Mouse (Mus musculus) adrenal gland, postnatal 36 days (tissue): Measurements from ENCODE around the gene Napsa. TPM values are rescaled to one million over a fixed set of nuclear protein-coding genes. Genes with fewer than 3 reads are reported as not detected.
A peak's percentile ranks its signal among the peaks of the same experiment; 100 is the strongest.

Experiments
- DNase-seq, 2 experiments: peaks; one replicate each; pipeline ENCODE4 v3.0.0; 2021; ENCODE audit warnings: mixed read lengths in 1 of 2
- total RNA-seq, 2 experiments: library from RNA; stranded (reverse); gene quantifications; 2 replicates each; pipeline ENCODE4 v1.2.3; 2021

Napsa gene
- total RNA-seq, 2 experiments from 2014 or later = 0.40 to 0.89 TPM

DNA sequence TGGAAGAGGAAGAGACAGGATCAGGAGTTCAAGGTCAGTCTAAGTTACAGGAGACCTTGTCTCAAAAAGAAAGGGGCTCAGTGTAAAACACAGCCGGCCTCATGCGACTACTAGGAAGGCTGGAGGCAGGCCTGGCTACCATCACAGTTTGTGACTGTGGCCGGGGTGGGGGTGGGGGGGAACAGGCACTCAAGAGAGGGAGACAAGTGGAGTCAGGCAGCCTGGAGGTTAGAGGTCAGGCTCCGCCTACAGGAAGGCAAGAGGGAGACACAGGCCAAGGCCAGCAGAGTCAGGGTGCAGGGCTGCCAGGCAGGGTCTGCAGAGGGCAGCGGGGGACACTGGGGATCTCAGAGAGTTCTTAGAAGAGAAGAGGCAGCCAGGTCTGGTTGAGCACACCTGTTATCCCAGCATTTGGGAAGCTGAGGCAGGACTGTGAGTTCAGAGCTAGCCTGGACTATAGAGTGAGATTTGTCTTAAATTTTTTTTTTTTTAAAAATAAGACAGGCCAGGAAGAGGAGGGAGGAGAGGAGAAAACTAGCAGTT lies 24.9 kb downstream of the Napsa start:
- no peak for DNase-seq

DNA sequence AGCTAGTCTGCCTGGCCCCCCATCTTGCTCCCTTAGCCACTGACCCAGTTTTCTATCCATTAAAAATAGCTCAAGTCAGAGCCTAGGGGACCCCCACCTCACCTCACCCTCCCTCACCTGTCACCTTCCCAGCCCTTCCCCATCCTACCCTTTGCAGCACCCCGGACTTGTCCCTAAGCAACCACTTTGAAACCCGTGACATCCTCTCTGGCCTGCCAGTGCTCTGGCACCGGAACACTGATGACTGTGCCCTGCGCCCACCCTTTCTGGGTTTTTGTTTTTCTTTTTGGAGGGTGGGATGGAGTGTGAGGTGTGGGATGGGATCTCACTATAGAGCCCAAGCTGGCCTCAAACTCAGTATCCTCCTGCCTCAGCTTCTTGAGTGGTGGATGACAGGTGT lies 25.5 kb downstream of the Napsa start:
- no peak for DNase-seq

DNA sequence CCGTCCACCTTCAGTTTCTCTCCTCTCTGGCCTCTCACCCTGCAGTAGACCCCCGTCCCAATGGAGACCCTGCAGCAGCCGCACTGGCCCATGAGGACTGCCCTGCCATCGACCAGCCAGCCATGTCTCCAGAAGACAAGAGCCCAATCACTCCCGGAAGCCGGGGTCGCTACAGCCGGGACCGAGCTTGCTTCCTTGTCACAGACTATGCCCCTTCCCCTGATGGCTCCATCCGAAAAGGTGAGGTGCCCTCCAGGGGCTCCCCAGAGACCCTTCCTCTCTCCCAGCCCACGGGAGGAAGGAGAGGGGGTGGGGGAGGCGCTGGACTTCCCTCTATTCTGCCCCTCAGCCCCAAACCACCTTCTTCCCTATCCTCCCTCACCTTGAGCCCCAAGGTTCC lies 26.2 kb downstream of the Napsa start:
- no peak for DNase-seq

DNA sequence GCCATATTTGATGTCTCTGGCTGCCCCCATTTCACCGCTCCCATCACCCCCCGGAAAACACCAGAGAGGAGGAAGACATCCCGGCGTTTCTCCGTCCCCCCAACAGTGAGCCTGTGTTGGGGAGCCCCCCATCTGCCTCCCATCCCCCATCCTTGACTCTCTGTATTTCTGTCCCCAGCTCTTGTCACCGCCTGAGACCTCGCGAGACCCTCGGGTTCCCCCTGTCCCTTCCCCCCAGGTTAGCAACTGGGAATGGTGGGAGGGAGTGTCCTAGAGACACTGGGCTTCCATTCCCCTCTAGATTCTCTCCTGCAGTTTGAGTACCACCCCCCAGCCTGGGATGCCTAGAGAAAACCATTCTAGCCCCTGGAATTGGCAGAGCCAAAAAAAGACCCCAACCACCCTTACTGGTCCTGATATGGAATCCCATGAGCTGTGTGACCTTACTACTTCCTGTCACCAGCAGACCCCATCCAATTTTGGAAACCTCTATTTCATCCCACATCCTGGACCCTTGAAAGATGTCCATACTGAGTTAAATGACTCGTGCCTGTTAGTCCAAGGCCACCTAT lies 28.6 kb downstream of the Napsa start:
- DNase-seq = no peak

DNA sequence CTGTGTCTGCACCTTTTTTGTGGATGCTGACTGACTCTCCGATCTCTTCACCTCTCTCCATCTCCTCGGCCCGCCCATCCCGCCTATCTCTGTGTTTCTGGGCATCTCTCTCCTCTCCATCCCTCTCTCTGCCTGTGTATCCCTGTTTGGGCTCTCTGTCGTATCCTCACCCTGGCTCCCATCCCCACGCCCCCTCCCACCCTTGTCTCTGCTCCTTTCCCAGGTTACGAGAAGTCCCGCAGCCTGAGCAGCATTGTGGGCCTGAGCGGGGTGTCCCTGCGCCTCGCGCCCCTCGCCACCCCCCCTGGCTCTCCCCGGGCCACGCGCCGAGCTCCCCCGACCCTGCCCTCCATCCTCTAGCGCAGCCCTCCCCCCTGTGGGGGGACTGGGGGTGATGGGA lies 29.5 kb downstream of the Napsa start:
- DNase-seq = no peak

DNA sequence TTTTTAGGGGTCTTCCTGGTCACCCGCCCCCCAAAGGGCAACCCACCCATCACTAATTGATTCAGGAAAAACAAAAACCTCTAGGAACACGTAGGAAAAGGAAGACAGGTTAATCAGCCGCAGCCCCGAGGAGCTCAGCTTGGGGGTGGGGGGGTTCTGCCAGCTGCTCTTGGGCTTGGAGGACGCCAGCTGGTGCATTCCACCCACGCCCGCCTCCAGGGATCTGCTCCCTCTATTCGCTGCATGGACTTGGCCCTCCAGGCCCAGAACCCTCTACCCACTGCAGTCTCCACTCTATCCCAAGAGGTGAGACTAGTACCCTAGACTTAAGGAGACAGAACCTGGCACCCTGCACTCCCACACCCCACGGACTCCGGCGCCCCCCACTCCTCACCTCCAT lies 30.3 kb downstream of the Napsa start:
- DNase-seq = no peak

DNA sequence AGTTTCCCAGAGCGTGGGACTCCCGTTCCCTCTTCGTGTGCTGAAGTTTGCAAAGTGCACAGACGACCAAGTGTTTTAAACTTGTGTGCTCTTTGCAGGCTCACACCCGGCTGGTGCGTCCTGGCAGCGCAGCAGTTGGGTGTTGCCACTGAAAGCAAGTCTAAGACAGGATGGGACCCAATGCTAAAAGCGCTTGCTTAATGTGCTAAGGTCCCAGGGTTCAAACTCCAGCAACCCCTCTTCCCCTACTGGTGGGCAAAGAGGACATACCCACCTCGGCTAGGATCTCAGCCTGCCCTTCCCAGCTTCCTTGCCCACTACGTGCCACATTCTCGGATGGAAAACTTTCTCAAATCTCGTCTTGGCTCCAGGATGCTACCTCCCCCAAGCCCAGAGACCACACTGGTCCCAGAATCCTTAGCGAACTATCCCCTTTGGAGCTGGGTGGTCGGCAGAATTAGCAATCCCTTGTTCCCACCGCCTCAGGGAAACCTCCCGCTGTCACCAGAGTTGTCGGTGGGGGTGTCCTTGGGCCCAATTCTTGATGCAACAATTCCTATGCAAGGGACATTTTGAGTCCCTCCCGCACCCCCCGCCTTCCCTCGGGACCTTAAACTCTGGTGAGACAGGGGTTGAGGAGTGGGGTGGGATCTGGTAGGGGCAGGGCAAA lies 31.1 kb downstream of the Napsa start:
- DNase-seq = no peak

DNA sequence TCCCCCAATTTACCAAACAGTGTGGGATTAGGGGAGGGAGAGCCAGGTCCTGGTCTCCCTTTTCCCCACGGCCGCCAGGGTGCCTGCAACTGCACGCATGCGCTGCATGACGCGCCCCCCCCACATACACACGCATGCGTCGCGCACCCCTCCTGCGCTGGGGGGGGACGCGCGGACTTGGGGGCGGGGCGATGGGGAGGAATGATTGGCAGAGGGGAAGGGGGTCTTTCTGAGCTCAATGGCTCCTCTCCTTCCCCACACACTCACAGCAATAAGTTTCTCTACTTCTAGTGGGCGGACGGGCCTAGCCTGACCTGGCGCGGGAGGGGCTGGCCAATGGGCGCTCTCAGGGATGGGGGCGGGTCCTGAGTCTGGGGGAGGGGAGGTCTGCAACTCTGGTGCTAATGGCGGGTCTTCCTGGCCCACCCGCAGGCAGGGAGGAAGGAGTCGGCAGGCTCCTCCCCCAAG lies 32.0 kb downstream of the Napsa start:
- DNase-seq = peak; percentile 14 to 45

DNA sequence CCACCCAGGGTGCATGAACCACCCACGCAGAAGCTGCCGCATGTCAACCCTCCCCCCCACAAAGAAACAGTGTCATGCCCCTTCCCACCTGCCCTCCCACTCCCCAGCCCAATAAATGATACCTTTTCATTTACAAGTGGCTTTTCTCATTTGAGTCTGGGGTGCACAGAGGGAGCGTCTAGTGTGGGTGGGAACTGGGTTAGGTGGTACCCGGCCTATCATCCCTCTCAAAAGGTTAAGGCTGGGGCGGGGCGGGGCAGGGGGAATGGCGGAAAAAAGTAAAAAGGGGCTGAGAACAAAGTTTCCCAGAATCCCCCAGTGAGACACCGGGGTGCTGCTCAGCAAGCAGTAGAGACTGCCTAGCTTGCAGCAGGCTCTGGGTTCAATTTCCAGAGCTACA lies 32.4 kb downstream of the Napsa start:
- DNase-seq = no peak

DNA sequence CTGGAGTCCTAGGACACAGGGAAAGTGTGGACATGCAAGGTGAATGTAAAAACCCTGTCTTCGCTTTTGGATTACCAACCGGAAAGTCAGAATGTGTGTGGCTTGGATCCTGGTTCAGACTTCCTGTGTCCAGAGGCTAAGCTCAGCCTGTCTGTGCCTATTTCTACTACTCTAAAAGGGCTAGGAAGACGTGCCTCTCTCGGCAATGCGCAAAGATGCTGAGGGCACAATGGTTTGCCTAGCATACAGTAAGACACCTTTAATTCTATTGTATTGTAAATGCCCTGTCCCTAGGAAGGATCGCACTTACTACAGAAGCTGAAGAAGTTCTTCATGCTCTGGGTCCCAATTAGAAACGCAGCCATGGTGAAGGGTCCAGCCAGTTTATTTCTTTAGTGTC lies 33.3 kb downstream of the Napsa start:
- DNase-seq = no peak

DNA sequence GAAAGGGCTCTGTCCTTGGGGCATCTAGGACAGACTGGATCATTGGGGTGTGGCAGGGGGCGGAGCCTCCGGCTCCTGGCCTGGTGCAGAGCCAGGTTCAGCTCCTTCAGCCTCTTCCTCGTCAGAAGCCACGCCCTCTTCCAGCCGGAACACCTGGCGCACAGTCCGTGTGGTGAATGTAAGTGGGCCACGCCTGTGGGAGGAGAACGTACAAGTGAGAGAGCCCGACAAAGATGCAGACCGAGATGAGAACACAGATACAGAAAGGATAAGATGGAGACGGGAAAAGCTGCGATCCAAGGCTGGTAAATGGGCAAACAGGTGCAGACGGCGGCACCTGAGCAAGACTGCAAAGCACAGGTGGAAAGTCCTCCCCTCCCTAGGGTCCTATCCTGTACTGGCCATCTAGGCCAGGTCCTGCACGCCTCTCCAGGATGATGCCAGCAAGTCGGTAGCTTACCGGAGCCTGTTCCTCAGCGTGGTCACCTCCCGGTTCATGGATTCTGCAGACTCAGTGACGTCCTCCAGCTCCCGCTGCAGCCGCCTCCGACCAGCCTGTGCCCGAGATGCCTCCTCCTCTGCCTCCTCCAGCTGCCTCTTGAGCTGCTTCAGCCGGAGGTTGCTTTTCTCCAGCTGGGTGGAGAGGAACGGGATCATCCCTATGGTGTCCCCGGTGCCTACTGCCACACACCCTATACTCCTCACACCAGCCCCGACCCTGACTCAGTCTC lies 34.2 kb downstream of the Napsa start:
- DNase-seq = no peak

DNA sequence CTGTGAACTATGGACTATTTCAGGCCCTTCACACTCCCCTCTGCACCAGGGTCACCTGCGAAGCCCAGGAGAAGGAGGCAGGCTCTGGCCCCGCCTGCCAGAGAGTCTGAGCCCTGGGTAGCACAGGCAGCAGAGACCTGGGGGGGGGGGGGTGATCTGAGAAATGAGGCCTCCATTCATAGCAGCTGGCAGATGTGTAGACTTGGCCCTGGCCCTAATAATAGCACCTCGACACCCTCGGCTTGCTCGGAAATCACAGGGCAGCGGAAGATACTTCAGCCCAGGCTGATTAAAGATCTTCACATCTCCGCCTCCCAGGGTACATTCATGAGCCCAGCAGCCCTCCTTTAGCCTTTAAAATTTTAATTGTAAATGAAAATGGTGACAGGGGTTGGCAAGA lies 40.0 kb downstream of the Napsa start:
- no peak for DNase-seq

DNA sequence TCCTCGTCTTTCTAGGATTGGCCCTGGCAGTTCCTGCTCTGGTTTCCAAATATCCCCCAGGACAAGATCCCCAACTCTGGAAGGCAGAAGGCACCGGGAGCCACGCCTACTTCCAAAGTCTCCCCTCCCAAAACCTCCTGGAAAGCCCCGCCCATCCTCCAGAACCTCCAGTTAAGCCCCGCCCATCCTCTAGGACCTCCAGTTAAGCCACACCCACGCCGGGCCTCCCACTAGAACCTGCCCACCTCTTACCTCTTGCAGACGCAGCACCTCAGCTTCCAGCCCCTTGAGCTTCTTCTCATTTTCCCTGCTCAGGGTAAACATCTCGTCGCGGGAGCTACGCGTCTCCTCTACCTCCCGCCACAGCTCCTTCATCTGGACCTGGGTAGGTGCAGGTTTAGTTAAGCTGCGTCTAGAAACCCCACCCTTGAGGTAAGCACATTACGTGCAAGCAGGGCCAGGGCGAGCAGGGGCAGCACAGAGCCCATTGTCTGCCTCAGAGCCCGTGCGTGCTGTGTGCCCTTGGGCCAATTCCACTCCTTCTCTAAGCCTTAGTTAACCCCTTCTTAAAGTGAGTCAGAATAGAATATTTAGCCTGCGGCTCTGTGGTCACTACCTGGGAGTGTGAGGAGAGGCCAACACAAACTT lies 42.0 kb downstream of the Napsa start:
- no peak for DNase-seq

DNA sequence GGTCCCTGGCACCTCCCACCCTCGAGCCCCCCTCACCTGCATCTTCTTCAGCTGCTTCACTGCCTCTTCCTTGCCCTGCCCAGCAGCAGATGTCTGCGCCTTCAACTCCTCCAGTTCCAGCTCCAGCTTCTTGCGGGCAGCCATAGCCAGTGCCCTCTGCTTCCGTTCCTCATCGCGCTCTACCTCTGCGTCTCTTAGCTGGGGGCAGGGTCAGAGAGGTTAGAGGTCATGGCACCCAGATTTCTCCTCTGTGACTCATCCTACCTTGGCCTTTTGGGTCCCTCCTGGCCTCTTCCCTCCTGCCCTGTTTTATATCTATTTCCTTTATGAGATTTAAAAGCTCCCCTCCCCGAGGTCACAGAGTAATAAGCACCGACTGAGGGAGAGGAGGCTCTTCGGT lies 43.1 kb downstream of the Napsa start:
- DNase-seq = no peak

DNA sequence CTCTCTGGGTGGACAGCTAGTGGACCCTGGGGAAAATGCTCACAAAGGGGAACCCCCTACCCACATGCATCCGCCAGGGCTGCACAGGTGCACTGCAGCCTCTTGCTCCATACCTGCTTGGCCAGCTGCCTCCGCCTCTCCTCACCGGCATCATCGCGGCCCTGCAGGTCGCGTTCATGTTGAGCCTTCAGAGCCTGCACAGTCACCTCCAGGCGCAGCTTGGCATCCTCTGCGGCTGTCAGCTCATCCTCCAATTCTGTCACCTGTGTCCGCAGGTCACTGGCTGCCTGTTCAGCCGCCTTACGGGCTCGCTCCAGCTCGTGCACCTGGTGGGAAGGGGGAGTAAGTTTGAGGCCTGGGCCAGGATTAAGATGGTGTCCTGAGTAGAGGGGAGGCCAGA lies 43.8 kb downstream of the Napsa start:
- no peak for DNase-seq

DNA sequence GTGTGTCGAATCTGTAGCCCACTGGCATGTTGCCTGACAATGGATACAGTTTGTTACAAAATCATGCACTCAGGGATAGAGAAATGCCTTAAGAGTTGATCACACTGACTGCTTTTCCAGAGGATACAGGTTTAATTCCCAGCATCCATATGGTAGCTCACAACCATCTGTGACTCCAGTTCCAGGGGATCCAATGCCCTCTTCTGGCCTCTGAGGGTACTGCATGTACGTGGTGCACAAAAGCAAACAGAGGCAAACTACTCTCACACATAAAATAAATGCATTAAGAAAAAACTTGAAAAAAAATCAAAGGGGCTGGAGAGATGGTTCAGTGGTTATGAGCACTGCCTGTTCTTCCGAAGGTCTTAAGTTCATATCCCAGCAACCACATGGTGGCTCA lies 44.9 kb downstream of the Napsa start:
- DNase-seq = no peak

DNA sequence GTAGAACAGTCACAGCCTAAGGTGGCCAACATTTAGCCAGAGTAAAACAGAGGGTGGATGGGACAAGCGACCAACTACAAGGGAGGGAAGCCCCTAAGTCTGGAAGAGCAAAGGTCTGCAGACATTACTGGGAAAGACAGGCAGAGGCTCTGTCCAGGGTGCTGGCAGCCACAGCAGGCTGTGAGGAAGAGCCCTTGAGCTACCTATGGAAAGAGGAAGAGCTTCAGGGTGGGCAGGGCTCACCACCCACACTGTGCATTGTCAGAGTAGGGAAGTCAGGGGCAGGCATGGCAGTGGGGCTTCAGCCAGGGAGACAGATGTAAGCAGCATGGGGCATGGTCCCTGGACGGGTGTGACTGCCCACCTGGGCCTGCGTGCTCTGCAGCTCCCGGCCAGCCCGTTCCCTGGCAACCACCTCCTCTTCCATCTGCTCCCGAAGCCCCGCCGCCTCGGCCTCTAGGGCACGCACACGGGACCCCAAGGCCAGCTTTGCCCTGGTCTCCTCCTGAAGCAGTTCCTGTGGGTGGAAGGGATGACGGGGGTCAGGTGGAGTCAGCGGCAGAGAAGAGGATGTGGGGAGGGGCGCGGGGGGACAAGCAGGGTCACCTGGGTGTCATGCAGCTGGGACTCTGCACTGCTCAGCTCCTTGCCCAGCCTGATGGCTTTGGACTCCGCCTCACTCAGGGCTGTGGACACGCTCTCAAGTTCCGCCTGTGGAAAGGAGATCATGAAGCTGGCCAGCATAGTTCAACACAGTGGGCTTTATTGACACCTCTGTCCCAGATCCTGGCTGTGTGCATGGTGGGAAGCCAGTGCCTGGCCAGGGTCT lies 51.7 kb downstream of the Napsa start:
- no peak for DNase-seq

DNA sequence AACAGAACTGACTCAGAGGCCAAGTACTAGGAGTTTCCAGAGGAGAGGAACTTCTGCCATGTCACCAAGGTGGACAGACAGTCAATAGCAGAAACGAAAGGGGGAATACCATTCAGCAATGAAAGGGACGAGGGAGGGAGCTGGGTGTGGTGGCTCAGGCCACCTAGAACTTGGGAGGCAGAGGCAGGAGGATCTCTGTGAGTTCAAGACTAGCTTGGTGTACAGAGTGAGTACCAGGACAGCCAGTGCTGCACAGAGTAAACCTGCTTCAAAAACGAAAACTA lies 52.3 kb downstream of the Napsa start:
- DNase-seq = no peak

DNA sequence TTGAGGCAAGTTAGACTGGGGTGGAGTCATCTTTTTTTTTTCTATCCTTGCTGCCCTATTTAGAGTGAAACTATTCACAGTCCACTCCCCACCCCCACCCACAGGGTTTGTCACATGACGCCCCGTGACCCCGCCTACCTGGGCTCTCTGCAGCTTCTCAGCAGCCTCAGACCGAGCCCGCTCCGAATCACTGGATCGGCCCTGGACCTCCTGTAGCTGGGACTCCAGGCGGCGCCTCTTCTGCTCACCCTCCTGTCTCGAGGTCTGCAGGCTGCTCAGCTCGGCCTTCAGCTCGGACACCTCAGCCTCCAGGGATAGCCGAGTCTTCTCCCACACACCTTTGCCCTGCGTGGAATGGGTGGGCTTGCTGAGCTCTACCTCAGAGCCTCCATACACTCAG lies 52.6 kb downstream of the Napsa start:
- DNase-seq = no peak

DNA sequence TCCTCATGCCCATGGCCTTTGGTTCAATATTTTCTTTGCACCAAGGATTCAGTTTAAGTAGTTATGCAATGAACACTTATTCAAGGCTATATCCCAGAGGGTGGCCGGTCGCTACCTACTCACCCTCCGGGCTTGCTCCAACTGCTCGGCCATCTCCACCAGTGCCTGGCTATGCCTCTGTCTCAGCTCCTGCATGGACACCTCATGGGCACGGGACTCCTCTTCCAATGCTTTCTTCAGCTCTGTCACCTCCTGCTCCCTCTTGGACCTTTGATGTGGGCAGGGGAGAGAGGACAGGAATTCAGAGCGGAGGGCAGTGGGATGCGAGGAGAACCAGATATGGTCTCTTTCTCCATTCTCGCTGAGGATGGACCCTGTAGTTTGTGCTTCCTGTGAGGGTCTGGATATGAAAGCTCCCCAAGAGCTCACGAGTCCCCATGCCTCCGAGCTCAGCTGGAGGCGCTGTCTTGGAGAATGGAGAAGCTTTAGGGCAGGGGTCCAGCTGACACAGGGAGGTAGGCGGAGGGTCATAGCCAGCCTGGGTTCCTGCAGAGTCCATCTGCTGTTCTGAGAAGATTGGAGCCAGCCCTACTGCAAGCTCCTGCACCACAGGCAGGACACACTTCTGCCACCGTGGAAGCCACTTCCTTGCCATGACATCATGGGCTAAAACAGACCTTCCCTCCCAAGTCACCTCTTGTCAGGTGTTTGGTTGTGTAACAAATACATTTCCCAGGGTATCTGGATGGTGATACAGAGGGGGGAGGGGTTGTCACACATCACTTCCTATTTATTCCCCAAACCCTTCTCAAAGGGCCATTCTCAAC lies 53.3 kb downstream of the Napsa start:
- no peak for DNase-seq

DNA sequence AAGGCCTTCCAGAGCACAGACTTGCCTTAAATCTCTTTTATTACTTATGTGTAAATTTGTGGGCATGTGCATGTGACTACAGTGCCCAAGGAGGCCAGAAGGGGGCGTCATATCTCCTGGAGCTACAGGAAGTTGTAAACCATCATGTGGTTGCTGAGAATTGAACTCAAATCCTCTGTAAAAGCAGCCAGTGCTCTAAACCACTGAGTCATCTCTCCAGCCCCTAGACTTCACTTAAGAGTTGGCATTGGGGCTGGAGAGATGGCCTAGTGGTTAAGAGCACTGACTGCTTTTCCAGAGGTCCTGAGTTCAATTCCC lies 53.8 kb downstream of the Napsa start:
- DNase-seq = no peak

DNA sequence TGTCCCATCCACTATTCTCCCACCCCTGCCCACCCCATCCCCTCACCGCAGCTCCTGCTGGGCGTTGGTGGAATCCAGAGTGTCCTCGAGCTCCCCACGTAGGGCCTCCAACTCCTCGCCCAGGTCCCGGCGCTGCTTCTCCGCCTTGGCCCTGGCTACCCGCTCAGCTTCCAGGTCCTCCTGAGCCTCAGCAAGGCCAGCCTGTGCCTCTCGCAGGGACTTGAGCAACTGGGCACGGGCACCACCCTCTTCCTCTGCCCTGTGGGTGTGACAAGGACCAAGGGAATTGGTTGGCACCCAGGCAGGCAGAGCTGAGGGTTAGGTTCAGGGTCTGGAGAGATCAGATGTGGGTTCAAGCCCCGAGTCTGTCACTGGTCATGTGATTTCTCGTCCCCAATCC lies 54.8 kb downstream of the Napsa start:
- DNase-seq = no peak
